Mouse (Mus musculus): ENCODE measurements around the gene Rab44. TPM values are rescaled to one million over a fixed set of nuclear protein-coding genes. Genes with fewer than 3 reads are reported as not detected.

Rab44 gene
- polyA plus RNA-seq, 1 experiment, result 12.7 TPM

- DNase-seq (ENCODE audit: low read depth), result no peak
Measured at GRCm38 (mm10) chr17:29126561-29126960, 12.6 kb downstream of the Rab44 start.

GRCm38 (mm10) chr17:29129341-29129740 lies 15.4 kb downstream of the Rab44 start:
- DNase-seq (ENCODE audit: low read depth), result no peak

GRCm38 (mm10) chr17:29135066-29135465 lies 21.1 kb downstream of the Rab44 start:
- DNase-seq (ENCODE audit: low read depth), result no peak

- DNase-seq (ENCODE audit: low read depth), result no peak
Measured at GRCm38 (mm10) chr17:29136236-29136635, 22.3 kb downstream of the Rab44 start.

GRCm38 (mm10) chr17:29137906-29138305 lies 24.0 kb downstream of the Rab44 start:
- DNase-seq (ENCODE audit: low read depth), result no peak

GRCm38 (mm10) chr17:29141577-29141976 lies 27.6 kb downstream of the Rab44 start:
- DNase-seq (ENCODE audit: low read depth), result no peak

- no peak for DNase-seq (ENCODE audit: low read depth)
Measured at GRCm38 (mm10) chr17:29143266-29143665, 29.3 kb downstream of the Rab44 start.

GRCm38 (mm10) chr17:29145101-29145500 lies 31.2 kb downstream of the Rab44 start:
- no peak for DNase-seq (ENCODE audit: low read depth)

GRCm38 (mm10) chr17:29147273-29147672 lies 33.3 kb downstream of the Rab44 start:
- no peak for DNase-seq (ENCODE audit: low read depth)

GRCm38 (mm10) chr17:29147773-29148172 lies 33.8 kb downstream of the Rab44 start:
- no peak for DNase-seq (ENCODE audit: low read depth)

- no peak for DNase-seq (ENCODE audit: low read depth)
Measured at GRCm38 (mm10) chr17:29149766-29150165, 35.8 kb downstream of the Rab44 start.

- no peak for DNase-seq (ENCODE audit: low read depth)
Measured at GRCm38 (mm10) chr17:29152547-29152946, 38.6 kb downstream of the Rab44 start.

GRCm38 (mm10) chr17:29154247-29154646 lies 40.3 kb downstream of the Rab44 start:
- no peak for DNase-seq (ENCODE audit: low read depth)

- no peak for DNase-seq (ENCODE audit: low read depth)
Measured at GRCm38 (mm10) chr17:29155355-29156135, 41.6 kb downstream of the Rab44 start.

- no peak for DNase-seq (ENCODE audit: low read depth)
Measured at GRCm38 (mm10) chr17:29156396-29156795, 42.5 kb downstream of the Rab44 start.

- no peak for DNase-seq (ENCODE audit: low read depth)
Measured at GRCm38 (mm10) chr17:29156866-29157265, 42.9 kb downstream of the Rab44 start.

GRCm38 (mm10) chr17:29158899-29159298 lies 45.0 kb downstream of the Rab44 start:
- no peak for DNase-seq (ENCODE audit: low read depth)

GRCm38 (mm10) chr17:29159320-29159719 lies 45.4 kb downstream of the Rab44 start:
- no peak for DNase-seq (ENCODE audit: low read depth)

- no peak for DNase-seq (ENCODE audit: low read depth)
Measured at GRCm38 (mm10) chr17:29159743-29160455, 46.0 kb downstream of the Rab44 start.

- no peak for DNase-seq (ENCODE audit: low read depth)
Measured at GRCm38 (mm10) chr17:29162334-29162733, 48.4 kb downstream of the Rab44 start.

GRCm38 (mm10) chr17:29164469-29165111 lies 50.6 kb downstream of the Rab44 start:
- DNase-seq (ENCODE audit: low read depth), result no peak

GRCm38 (mm10) chr17:29165452-29165851 lies 51.5 kb downstream of the Rab44 start:
- DNase-seq (ENCODE audit: low read depth), result no peak
